Mouse (Mus musculus) olfactory bulb, adult 2 months (tissue): Measurements from ENCODE around the gene Trip12.

Experiments used
- CTCF ChIP-seq: fragments of 200-500 bp; IDR thresholded peaks from 2 replicates; pipeline ENCODE4 v1.5.1; 2012; ENCODE audit warnings: low read depth, mild to moderate bottlenecking, low read length, moderate library complexity; ENCODE audit not compliant: insufficient read depth
- POLR2A ChIP-seq: fragments of 200-500 bp; IDR thresholded peaks from 2 replicates; pipeline ENCODE4 v1.6.1; 2012; ENCODE audit warnings: mild to moderate bottlenecking, low read depth, low read length, moderate library complexity; ENCODE audit not compliant: insufficient read depth

DNA sequence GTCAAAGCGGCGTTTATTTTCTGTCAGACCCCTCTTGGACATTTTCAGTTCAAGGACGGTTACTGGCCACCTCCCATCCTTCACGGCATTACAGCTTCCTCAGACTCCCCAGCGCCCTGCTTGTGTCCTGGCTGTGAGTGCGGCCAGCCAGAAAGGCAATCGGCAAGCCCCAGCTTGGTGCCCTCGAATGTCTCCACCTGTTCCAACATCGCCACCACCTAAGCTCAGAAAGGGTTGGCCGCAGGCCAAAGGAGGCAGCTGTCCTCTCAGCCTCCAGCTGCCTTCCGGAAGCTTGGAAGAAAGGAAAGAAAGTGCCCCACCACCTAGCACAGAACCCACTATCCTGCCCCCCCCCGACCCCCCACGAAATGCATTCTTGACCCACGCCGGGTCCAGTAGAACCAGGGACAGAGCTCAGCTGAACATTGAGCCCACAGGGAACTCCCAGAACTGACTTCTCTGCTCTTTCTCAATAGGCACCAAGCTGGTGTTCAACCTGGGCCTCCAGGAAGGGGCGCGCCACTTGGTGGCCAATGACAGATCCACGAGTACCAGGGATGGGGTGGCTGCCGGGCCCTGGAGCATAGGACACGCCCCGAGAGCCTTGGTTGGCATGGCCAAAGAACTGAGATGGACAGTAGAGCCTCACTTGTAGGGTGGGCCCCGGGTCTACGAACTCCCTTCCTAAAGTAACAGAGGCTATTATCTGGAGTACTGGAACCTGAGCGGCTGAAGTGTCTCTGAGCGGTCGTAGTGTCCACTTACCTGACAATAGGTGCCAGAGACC, 145.4 kb downstream of the Trip12 start:
- TF ChIP-seq CTCF (0 out of 2 replicates have a peak, but pooled peaks have one; percentile 6), POLR2A (no peak)
